Mouse (Mus musculus) forebrain, postnatal 0 days (tissue): ENCODE results near the gene Gng7. TPM values are rescaled to one million over a fixed set of nuclear protein-coding genes. Genes with fewer than 3 reads are reported as not detected.

Experiments
- ATAC-seq: fragments of 200-750 bp; cut with Nextera tagmentation; 2 replicates; pipeline ENCODE4 v1.8.0; 2017; ENCODE audit warnings: mild to moderate bottlenecking, moderate library complexity
- DNase-seq: peaks from one replicate; pipeline ENCODE4 v3.0.0-alpha.2; 2015
- H3K27ac ChIP-seq: fragments of 300-500 bp; sonication (generic); 2 replicates; pipeline ENCODE4 v1.5.1; 2014; ENCODE audit warnings: low read depth, mild to moderate bottlenecking, antibody characterized with exemption, low read length, moderate library complexity, mixed read lengths
- H3K27me3 ChIP-seq: fragments of 300-500 bp; sonication (generic); 2 replicates; pipeline ENCODE4 v1.6.1; 2014; ENCODE audit warnings: mild to moderate bottlenecking, low read length, mixed read lengths; ENCODE audit not compliant: insufficient read depth
- H3K36me3 ChIP-seq: fragments of 300-500 bp; sonication (generic); 2 replicates; pipeline ENCODE4 v1.6.1; 2014; ENCODE audit warnings: mild to moderate bottlenecking, moderate library complexity; ENCODE audit not compliant: insufficient read depth
- H3K4me1 ChIP-seq: fragments of 300-500 bp; sonication (generic); 2 replicates; pipeline ENCODE4 v1.6.1; 2014; ENCODE audit warnings: antibody characterized with exemption; ENCODE audit not compliant: insufficient read depth
- H3K4me2 ChIP-seq: fragments of 300-500 bp; sonication (generic); 2 replicates; pipeline ENCODE4 v1.6.1; 2014; ENCODE audit warnings: low read depth, mild to moderate bottlenecking, moderate library complexity
- H3K4me3 ChIP-seq: fragments of 300-500 bp; sonication (generic); 2 replicates; pipeline ENCODE4 v1.5.1; 2014; ENCODE audit warnings: low read depth, low read length, mixed read lengths
- H3K9ac ChIP-seq: fragments of 300-500 bp; sonication (generic); 2 replicates; pipeline ENCODE4 v1.6.1; 2014; ENCODE audit warnings: mild to moderate bottlenecking
- H3K9me3 ChIP-seq: fragments of 300-500 bp; sonication (generic); 2 replicates; pipeline ENCODE4 v1.6.1; 2016; ENCODE audit warnings: low read length
- CTCF ChIP-seq: sonication (generic); IDR thresholded peaks from 2 replicates; pipeline ENCODE4 v1.5.1; 2016; ENCODE audit warnings: antibody characterized with exemption, control low read depth, low read depth
- WGBS: fragments of 180-500 bp; shearing (Covaris S2); extraction: QIAGEN DNeasy Blood & Tissue Kit; methylation state at CpG from one replicate; pipeline ENCODE4 v1.1.7; 2014; 5-methylcytosine and 5-hydroxymethylcytosine counted together
- polyA plus RNA-seq: library from polyadenylated mRNA; unstranded; fragments of >200 nt; fragmentation: Nextera tagmentation; extraction: Ambion mirVana; gene quantifications from 2 replicates; pipeline ENCODE4 v1.2.1, GENCODE M21; 2015
- total RNA-seq: library from RNA; depleted of rRNA; stranded (reverse); fragments of >200 nt; gene quantifications from 2 replicates; pipeline ENCODE4 v1.2.3, GENCODE M21; 2014

Gene Gng7
- total and polyA plus RNA-seq, 2 experiments from 2014 or later = 64.5 to 85.7 TPM

DNA sequence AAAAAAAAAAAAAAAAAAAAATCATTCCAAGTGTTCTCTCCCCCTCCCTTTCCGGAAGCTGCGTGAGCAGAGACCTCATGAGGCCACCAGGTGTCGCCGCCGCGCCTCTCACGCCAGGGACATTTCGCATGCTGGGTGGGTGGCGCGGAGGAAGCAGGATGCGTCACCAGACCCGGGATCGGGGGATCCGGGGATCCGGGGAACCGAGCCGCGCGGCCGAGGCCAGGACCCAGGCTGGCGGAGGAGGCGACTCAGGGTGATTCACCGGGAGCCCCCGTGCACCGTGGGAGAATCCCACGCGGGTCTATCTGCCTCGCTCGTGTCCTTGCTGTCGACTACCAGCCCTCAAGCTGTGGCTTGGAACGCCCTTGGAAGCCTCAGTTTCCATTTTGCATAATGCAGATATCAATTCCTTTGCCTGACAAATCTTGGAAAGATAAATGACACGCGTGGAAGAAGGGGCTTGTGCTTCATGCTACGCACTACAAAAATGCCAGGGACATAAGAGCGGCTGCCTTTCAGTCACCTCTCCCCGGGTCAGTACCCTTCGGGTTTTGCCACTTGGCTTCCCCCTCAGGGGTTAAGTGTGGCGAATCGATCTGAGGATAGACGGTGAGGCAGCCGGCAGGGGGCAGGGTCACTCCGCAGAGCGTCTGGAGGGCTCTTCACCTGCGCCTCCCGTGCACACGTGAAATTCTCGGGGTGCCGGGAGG lies 86.0 kb downstream of the Gng7 start:
- Histone ChIP-seq H3K4me3 (peak overlapping the region; percentile 42), H3K4me2 (peak overlapping the region; percentile 77), H3K9me3 (no peaks in the 10 kb centered on the region), H3K36me3 (no peaks in the 10 kb centered on the region), H3K9ac (peak overlapping the region; percentile 49), H3K27ac (peak overlapping the region; percentile 16), H3K4me1 (peaks cover 9% of the 10 kb centered on the region), H3K27me3 (peaks cover 37% of the 10 kb centered on the region)
- peak; percentile 94 for TF ChIP-seq CTCF
- ATAC-seq = peak; percentile 66
- peak; percentile 95 for DNase-seq
- WGBS = 3% methylated on average over 48 of the region's 48 CpGs

DNA sequence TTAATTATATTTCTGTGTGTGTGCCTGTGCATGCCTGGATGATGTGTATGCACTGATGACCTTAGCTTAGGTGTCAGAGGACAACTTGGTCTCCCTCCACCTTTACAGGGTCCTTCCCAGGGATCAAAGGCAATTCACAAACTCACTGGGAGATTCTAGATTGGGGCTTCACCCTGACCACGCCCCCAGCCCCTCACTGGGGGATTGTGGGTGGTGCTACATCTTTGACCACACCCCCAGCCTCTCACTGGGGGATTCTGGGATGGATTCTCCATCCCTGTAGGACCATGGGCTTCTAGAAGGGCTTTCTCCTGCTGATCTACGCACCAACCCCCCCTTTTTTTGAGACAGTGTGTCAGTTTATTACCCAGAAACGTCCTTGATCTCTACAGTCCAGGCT lies 89.3 kb downstream of the Gng7 start:
- Histone ChIP-seq H3K27ac (no peak overlapping the region), H3K4me3 (no peak overlapping the region), H3K27me3 (0 out of 2 replicates have a peak, but pooled peaks cover 4% of the 10 kb centered on the region), H3K4me1 (peaks cover 4% of the 10 kb centered on the region), H3K4me2 (no peak overlapping the region), H3K9me3 (no peaks in the 10 kb centered on the region), H3K9ac (no peak overlapping the region), H3K36me3 (no peaks in the 10 kb centered on the region)
- WGBS = 48% methylated on average over 3 of the region's 3 CpGs
- DNase-seq = no peak
- TF ChIP-seq CTCF = no peak
- no peak for ATAC-seq

DNA sequence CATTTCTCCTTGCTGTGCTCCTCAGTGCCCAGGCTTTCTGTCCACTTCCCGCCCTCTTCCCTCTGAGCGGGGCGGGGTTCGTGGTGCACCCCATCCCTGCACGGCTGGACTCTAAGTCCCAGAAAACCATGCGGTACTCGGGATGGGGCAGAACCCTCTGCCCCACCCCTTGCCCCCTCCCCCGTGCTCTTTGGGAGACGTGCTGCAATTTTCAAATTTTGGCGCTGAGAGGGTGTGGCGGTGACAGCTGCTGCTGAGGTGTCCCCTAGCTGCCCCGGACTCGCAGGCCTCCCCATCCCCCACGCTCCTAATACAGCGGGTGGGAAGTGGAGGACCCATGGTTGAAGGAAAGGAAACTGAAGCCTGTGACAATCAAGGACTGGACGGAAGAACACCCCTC lies 92.8 kb downstream of the Gng7 start:
- Histone ChIP-seq H3K4me3 (0 out of 2 replicates have a peak overlapping the region, but pooled peaks have one; percentile 0), H3K9ac (no peak overlapping the region)
- no peak for DNase-seq

DNA sequence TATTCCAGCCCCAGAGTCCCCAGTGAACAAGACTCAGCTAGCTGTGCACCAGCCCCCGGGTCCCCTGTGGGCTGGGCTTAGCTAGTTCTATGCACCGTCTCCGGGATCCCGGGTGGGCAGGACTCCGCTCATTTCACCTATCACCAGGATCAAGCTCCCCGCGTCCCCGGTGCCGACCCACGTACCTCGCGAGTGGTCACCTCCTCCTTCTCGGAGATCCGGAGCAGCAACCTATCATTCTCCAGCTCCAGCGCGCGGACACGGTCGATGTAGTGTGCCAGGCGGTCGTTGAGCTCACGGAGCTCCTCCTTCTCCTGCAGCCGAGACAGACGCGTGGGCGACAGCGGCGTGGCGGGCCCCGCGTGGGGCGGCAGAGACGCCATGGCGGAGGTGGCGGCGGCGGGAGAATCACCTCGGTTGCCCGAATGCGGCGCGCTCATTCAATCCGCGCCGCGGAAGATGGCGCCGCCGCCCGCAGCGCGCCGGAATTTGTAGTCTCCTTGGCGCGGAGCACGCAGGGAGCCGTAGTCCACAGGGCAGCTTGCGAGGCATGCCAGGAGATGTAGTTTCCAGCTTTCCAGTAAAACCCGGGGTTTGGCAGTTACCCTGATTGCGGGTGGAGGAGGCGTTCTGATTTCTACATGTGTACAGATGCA lies 96.8 kb downstream of the Gng7 start, which contains the start of gene Lmnb2:
TSS of gene Lmnb2 (minus strand) at position 467 of the 656 bp plus-strand sequence.
- ATAC-seq (peak; percentile 94), DNase-seq (peak; percentile 93)
- no peaks in the 10 kb centered on the region for H3K27me3 ChIP-seq
- peak; percentile 41 for TF ChIP-seq CTCF
- peak within 1 kb of the TSS; percentile 88 for H3K4me2 ChIP-seq
- H3K9me3 ChIP-seq = no peaks in the 10 kb centered on the region
- peak within 1 kb of the TSS; percentile 66 for H3K9ac ChIP-seq
- peak within 1 kb of the TSS; percentile 57 for H3K4me3 ChIP-seq
- H3K27ac ChIP-seq = peak within 1 kb of the TSS; percentile 51
- 3% methylated on average over 58 of the region's 61 CpGs for WGBS
- H3K4me1 ChIP-seq = 0 out of 2 replicates have a peak, but pooled peaks cover 6% of the 10 kb centered on the region
- peaks cover 7% of the 10 kb centered on the region; the same call in 1 of the 2 replicates for H3K36me3 ChIP-seq

More for the DNA sequence above, 92.8 kb downstream of the Gng7 start:
- TF ChIP-seq CTCF = no peak
- H3K27ac ChIP-seq = no peak overlapping the region
- no peak for ATAC-seq
- 4% methylated on average over 16 of the region's 16 CpGs for WGBS
- H3K4me1 ChIP-seq = no peaks in the 10 kb centered on the region
- H3K36me3 ChIP-seq = no peaks in the 10 kb centered on the region
- no peaks in the 10 kb centered on the region for H3K9me3 ChIP-seq
- peak overlapping the region; percentile 31 for H3K4me2 ChIP-seq
- no peaks in the 10 kb centered on the region for H3K27me3 ChIP-seq

DNA sequence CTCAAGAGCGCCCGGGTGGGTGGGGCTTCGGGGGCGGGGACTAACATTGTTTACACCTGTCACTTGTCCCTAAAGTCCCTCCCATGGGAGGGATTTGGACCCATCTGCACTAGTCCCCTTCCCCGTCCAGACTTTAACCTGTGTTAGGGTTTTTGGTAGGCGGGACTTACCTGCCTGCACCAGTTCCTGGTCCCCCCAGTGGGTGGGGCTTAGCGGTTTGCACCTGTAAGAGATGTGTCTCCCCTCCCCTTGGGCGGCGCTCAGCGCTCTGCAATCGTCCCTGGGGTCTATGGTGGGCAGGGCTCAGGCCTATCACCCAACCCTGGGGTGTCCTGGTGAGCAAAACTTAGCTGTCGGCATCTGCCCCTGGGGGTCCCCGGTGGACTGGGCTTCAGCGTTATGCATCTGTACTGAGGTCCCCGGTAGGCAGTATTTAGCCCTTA lies 97.4 kb downstream of the Gng7 start:
- Histone ChIP-seq H3K27ac (peak overlapping the region; percentile 51), H3K4me1 (0 out of 2 replicates have a peak, but pooled peaks cover 6% of the 10 kb centered on the region), H3K27me3 (no peaks in the 10 kb centered on the region), H3K36me3 (peaks cover 11% of the 10 kb centered on the region; the same call in 1 of the 2 replicates), H3K4me2 (peak overlapping the region; percentile 88), H3K4me3 (peak overlapping the region; percentile 57), H3K9ac (peak overlapping the region; percentile 66), H3K9me3 (no peaks in the 10 kb centered on the region)
- ATAC-seq (peak; percentile 49), DNase-seq (peak; percentile 50)
- 2% methylated on average over 15 of the region's 15 CpGs for WGBS
- no peak for TF ChIP-seq CTCF

DNA sequence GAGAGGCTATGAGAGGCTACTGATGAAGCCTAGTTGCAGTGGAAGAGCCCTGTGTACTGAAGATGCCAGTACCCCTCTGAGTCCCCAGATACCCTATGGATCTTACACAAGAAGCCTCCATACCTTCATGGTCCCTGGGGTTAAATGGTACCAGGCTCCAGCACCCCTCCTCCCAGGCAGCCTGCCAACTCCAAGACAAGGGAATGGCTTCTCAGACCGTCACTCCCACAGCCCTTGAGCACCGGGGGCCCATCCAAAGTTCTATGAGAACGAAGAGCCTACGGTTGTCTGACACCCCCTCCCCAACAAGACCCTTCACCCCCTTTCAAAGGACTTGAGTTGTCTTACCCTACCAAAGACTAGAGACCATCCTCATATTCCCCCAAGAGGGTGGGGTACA lies 99.0 kb downstream of the Gng7 start:
- H3K27me3 ChIP-seq = no peaks in the 10 kb centered on the region
- TF ChIP-seq CTCF = no peak
- H3K9me3 ChIP-seq = no peaks in the 10 kb centered on the region
- no peak overlapping the region for H3K4me3 ChIP-seq
- DNase-seq (no peak), ATAC-seq (no peak)
- no peak overlapping the region for H3K27ac ChIP-seq
- H3K9ac ChIP-seq = no peak overlapping the region
- H3K4me1 ChIP-seq = 0 out of 2 replicates have a peak, but pooled peaks cover 6% of the 10 kb centered on the region
- H3K4me2 ChIP-seq = no peak overlapping the region
- WGBS = 73% methylated on average over 4 of the region's 4 CpGs
- H3K36me3 ChIP-seq = peaks cover 21% of the 10 kb centered on the region

DNA sequence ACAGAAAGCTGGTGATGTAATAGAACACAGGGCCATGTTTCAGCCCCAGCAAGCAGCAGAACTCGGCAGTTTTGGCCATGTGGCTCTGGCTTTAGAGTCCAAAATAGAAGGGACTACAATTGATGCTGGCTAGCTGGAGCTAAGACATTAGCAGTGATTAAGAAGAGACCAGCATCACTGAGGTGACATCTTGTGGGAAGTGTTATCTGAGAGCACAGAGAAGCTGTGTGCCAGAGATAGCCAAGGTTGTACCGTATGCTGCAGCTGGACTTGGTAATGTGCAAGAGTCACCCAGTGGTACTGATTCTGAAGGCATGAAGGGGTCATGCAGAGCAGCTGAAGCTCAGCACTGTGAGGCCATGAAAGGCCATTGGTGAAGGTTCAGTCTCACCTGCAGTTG lies 99.5 kb downstream of the Gng7 start:
- DNase-seq (no peak), ATAC-seq (no peak)
- no peak overlapping the region for H3K9ac ChIP-seq
- H3K4me2 ChIP-seq = no peak overlapping the region
- no peaks in the 10 kb centered on the region for H3K9me3 ChIP-seq
- no peaks in the 10 kb centered on the region for H3K27me3 ChIP-seq
- peaks cover 24% of the 10 kb centered on the region for H3K36me3 ChIP-seq
- no peak for TF ChIP-seq CTCF
- H3K27ac ChIP-seq = no peak overlapping the region
- 84% methylated on average over 2 of the region's 2 CpGs for WGBS
- 0 out of 2 replicates have a peak, but pooled peaks cover 6% of the 10 kb centered on the region for H3K4me1 ChIP-seq
- H3K4me3 ChIP-seq = no peak overlapping the region
